Mouse (Mus musculus) embryonic facial prominence, embryonic 13.5 days (tissue): ENCODE measurements around the gene Cox15. TPM values are rescaled to one million over a fixed set of nuclear protein-coding genes. Genes with fewer than 3 reads are reported as not detected.

Source experiments
- ATAC-seq: fragments of 200-750 bp; cut with Nextera tagmentation; 2 replicates; pipeline ENCODE4 v1.8.0; 2017; ENCODE audit warnings: low read depth; ENCODE audit not compliant: insufficient number of reproducible peaks, insufficient read depth, low FRiP score, low TSS enrichment
- H3K27ac ChIP-seq: fragments of 300-500 bp; sonication (generic); 2 replicates; pipeline ENCODE4 v1.5.1; 2015; ENCODE audit warnings: moderate library complexity, mild to moderate bottlenecking, inconsistent platforms
- H3K27me3 ChIP-seq: fragments of 300-500 bp; sonication (generic); 2 replicates; pipeline ENCODE4 v1.6.1; 2015; ENCODE audit warnings: mild to moderate bottlenecking, inconsistent platforms
- H3K36me3 ChIP-seq: fragments of 300-500 bp; sonication (generic); 2 replicates; pipeline ENCODE4 v1.6.1; 2015; ENCODE audit warnings: mild to moderate bottlenecking, inconsistent platforms
- H3K4me1 ChIP-seq: fragments of 300-500 bp; sonication (generic); 2 replicates; pipeline ENCODE4 v1.6.1; 2015; ENCODE audit warnings: inconsistent platforms
- H3K4me2 ChIP-seq: fragments of 300-500 bp; sonication (generic); 2 replicates; pipeline ENCODE4 v1.6.1; 2015; ENCODE audit warnings: moderate library complexity, mild to moderate bottlenecking, inconsistent platforms
- H3K4me3 ChIP-seq: fragments of 300-500 bp; sonication (generic); 2 replicates; pipeline ENCODE4 v1.5.1; 2015; ENCODE audit warnings: mild to moderate bottlenecking, inconsistent platforms
- H3K9ac ChIP-seq: fragments of 300-500 bp; sonication (generic); 2 replicates; pipeline ENCODE4 v1.6.1; 2015; ENCODE audit warnings: mild to moderate bottlenecking, inconsistent platforms
- H3K9me3 ChIP-seq: fragments of 300-500 bp; sonication (generic); 2 replicates; pipeline ENCODE4 v1.6.1; 2016; ENCODE audit warnings: inconsistent platforms
- WGBS: fragments of 180-500 bp; shearing (Covaris S2); methylation state at CpG from one replicate; pipeline ENCODE4 v1.1.7; 2015; ENCODE audit warnings: mixed read lengths; 5-methylcytosine and 5-hydroxymethylcytosine counted together
- polyA plus RNA-seq: library from polyadenylated mRNA; unstranded; fragments of >200 nt; fragmentation: Nextera tagmentation; extraction: Ambion mirVana; gene quantifications from 2 replicates; pipeline ENCODE4 v1.2.1, GENCODE M21; 2015

Gene Cox15
- polyA plus RNA-seq, 1 experiment from 2014 or later, result 12.5 TPM

DNA sequence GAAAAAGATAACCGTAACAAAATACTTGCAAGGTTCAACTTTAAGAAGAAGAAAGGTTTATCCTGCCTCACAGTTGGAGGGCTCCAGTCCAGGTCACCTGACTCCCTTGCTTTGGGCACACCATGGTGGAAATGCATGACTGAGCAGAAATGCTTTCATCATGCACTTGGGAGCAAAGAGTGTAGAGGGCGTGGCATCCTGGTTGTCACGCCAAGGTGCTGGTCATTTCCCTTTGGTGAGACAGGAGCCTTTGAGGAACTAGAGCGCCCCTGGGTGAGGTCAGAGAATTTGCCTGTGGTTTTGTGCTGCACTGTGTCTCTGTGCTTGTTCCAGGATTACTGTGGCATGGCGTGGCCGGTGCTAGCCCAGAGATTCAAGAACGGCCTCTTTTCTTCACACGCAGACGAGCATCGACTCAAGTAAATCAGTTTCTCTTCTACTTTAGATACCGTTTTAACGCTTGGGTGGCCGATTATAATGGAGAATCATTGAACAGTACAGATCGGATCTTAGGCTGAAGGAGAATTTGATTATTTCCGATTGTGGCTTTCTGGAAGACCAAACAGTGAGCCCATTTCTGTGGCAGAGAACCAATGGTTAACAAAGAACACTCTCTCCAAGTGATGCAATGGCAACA is 26.2 kb downstream of the Cox15 start:
- no peak for ATAC-seq
- Histone ChIP-seq H3K4me2 (no peak overlapping the region), H3K9ac (no peak overlapping the region), H3K4me3 (no peak overlapping the region), H3K27me3 (no peaks in the 10 kb centered on the region), H3K4me1 (peaks cover 4% of the 10 kb centered on the region; the same call in 1 of the 2 replicates), H3K36me3 (peaks cover 77% of the 10 kb centered on the region), H3K9me3 (no peaks in the 10 kb centered on the region), H3K27ac (no peak overlapping the region)
- WGBS, result 94% methylated on average over 15 of the region's 15 CpGs

DNA sequence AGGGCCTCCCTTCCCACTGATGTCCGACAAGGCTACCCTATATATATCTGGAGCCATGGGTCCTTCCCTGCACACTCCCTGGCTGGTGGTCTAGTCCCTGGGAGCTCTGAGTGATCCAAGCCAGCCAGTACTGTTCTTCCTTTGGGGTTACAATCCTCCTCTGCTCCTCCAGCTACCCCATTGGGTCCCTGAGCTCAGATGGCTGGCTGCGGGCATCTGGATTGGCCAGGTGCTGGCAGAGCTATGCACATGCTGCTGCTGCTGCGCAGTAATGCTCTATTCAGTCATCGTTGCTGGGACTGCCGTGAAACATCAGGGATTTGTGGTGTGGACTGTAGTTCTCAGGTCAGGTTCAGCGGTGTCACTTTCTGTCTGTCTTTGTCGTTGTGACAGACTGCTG is 28.0 kb downstream of the Cox15 start:
- no peak overlapping the region for H3K27ac ChIP-seq
- WGBS, result 90% methylated on average over 7 of the region's 7 CpGs
- H3K9ac ChIP-seq, result no peak overlapping the region
- H3K27me3 ChIP-seq, result no peaks in the 10 kb centered on the region
- peaks cover 3% of the 10 kb centered on the region; the same call in 1 of the 2 replicates for H3K4me1 ChIP-seq
- H3K4me3 ChIP-seq, result no peak overlapping the region
- ATAC-seq, result no peak
- H3K36me3 ChIP-seq, result peaks cover 86% of the 10 kb centered on the region
- H3K4me2 ChIP-seq, result no peak overlapping the region
- H3K9me3 ChIP-seq, result no peaks in the 10 kb centered on the region

DNA sequence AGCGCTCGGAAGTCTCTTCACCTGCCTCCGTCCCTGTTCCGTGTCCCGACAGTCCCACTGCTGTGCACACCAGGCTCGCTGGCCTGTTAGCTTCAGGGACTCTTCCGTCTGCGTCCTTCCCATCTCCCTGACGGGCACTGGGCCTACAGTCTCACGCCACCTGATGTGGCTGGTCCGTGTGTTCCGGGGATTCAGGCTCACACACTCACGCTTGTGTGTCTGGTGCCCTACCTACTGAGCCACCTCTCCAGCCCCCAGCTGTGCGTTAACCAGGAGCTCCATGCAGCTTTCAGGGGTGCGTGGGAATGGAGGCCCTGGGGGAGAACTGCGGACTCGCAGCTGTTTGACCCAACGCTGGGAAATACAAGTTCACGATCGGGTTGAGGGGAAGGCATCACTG is 28.6 kb downstream of the Cox15 start:
- Histone ChIP-seq H3K9ac (no peak overlapping the region), H3K27ac (no peak overlapping the region), H3K36me3 (peaks cover 87% of the 10 kb centered on the region), H3K4me1 (no peaks in the 10 kb centered on the region), H3K27me3 (no peaks in the 10 kb centered on the region), H3K4me3 (no peak overlapping the region), H3K9me3 (no peaks in the 10 kb centered on the region), H3K4me2 (no peak overlapping the region)
- ATAC-seq, result no peak
- WGBS, result 93% methylated on average over 20 of the region's 20 CpGs

DNA sequence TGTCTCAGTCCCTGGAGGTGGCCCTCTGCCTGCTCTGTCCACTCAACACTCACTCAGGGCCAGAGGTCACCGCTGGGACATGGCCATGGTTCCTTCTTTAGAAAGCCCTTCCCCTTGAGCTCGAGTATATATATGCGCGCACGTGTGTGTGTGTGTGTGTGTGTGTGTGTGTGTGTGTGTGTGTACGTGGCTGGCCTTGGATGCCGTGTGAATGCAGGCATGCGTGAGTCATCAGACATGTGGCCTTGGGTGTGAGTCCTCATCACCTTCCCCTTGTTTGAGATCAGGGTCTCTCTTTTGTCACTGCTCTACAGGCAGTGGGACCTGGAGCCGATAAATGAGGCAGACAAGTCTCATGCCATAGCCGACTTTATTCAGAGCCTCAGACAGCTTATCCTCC is 29.3 kb downstream of the Cox15 start:
- Histone ChIP-seq H3K27me3 (no peaks in the 10 kb centered on the region), H3K36me3 (peaks cover 88% of the 10 kb centered on the region)
- 84% methylated on average over 10 of the region's 10 CpGs for WGBS

DNA sequence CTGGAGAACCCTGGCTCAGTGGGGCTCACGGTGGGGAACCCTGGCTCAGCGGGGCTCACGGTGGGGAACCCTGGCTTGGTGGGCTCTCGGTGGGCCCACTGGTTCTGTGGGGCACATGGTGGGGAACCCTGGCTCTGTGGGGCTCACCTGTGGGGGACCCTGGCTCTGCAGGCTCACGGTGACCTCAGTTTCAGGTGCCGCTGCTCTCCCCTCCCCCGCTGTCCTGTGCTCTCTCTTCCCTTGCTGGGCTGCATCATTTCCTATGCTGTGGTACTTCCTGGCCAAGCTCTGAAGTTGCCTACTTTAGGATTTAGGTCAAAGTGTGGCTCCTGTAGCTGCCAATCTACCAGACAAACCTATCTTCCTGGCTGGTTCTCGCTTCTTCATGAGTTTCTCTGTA is 29.9 kb downstream of the Cox15 start:
- no peak for ATAC-seq

More for the DNA sequence above, 29.3 kb downstream of the Cox15 start:
- Histone ChIP-seq H3K9me3 (no peaks in the 10 kb centered on the region), H3K4me1 (no peaks in the 10 kb centered on the region), H3K4me3 (no peak overlapping the region), H3K4me2 (no peak overlapping the region), H3K27ac (no peak overlapping the region), H3K9ac (no peak overlapping the region)
- ATAC-seq, result no peak

DNA sequence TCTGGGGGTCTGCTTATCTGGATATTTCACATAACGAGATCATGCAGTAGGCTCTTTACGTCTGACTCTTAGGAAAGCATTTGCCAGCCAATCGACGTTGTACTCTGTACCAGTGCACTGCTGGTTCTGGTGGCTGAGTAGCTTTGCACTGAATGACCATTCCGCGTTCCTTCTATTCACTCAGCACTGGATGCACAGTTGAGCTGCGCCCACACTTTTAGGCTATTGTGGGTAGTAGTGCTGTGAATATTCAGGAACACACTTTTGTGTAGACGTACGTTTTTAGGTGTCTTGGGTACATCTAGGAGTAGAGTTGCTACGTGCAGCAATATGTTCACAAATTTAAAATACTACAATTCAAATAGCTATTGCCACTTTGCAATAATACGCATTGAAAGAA is 32.7 kb downstream of the Cox15 start:
- H3K4me2 ChIP-seq, result no peak overlapping the region
- H3K36me3 ChIP-seq, result peaks cover 72% of the 10 kb centered on the region
- H3K9ac ChIP-seq, result no peak overlapping the region
- H3K4me1 ChIP-seq, result no peaks in the 10 kb centered on the region
- H3K4me3 ChIP-seq, result no peak overlapping the region
- ATAC-seq, result no peak
- WGBS, result 93% methylated on average over 11 of the region's 11 CpGs
- H3K9me3 ChIP-seq, result no peaks in the 10 kb centered on the region
- no peak overlapping the region for H3K27ac ChIP-seq
- H3K27me3 ChIP-seq, result no peaks in the 10 kb centered on the region

More for the DNA sequence above, 29.9 kb downstream of the Cox15 start:
- H3K9me3 ChIP-seq, result no peaks in the 10 kb centered on the region
- 73% methylated on average over 8 of the region's 8 CpGs for WGBS
- no peak overlapping the region for H3K4me2 ChIP-seq
- no peaks in the 10 kb centered on the region for H3K27me3 ChIP-seq
- H3K4me3 ChIP-seq, result no peak overlapping the region
- peaks cover 88% of the 10 kb centered on the region for H3K36me3 ChIP-seq
- H3K4me1 ChIP-seq, result no peaks in the 10 kb centered on the region
- no peak overlapping the region for H3K27ac ChIP-seq
- H3K9ac ChIP-seq, result no peak overlapping the region

DNA sequence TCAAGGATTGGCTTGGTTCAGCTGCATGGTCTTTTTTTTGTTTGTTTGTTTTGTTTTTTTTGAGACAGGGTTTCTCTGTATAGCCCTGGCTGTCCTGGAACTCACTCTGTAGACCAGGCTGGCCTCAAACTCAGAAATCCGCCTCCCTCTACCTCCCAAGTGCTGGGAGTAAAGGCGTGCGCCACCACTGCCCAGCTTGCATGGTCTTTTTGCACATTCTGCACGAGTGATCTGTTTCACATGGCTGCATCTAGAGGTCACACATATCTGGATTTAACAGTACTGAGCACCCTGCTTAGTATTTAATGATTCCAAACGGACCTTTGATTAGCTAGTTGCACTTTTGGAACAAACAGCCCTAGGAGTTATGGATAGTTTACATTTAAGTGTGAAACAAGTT is 40.8 kb downstream of the Cox15 start:
- H3K9me3 ChIP-seq, result no peaks in the 10 kb centered on the region
- H3K9ac ChIP-seq, result no peak overlapping the region
- no peak overlapping the region for H3K27ac ChIP-seq
- H3K4me3 ChIP-seq, result no peak overlapping the region
- 79% methylated on average over 5 of the region's 5 CpGs for WGBS
- peaks cover 34% of the 10 kb centered on the region for H3K36me3 ChIP-seq
- H3K4me1 ChIP-seq, result no peaks in the 10 kb centered on the region
- ATAC-seq, result no peak
- H3K27me3 ChIP-seq, result no peaks in the 10 kb centered on the region
- no peak overlapping the region for H3K4me2 ChIP-seq

DNA sequence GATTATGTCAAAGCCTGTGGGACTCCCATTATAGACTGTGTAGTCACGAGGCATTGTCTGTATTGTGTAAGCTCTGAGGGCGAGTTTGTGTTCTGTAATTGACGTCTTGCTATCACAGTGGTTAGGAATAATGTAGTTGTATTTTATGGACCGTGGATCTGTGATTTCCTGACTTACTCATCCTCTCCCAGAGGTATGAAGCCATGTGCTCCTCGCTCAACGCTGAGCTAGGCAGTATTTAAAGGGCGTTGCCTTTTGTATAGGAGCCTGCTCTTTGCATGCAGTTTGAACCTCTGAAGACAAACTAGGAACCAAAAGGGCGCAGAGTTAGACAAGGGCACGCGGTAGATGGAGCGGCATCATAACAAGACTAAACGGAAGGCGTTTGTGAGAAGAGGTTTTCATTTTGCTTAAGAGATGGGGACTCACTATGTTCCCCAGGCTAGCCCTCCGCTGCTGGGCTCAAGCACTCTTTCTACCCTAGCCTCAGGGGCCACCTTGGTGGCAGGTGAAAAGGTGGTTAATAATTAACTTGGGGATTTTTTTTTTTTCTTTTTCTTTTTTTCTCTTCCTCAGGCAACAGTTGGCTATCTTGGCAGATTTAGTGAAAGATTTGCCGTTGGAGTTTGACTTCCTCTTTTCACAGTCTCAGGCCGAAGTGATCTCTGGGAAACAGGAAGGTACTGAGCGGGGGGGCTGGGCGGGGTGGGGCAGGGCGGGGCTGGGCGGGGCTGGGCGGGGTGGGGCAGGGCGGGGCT is 41.5 kb downstream of the Cox15 start:
- H3K9ac ChIP-seq, result no peak overlapping the region
- H3K36me3 ChIP-seq, result peaks cover 38% of the 10 kb centered on the region
- ATAC-seq, result no peak
- no peaks in the 10 kb centered on the region for H3K27me3 ChIP-seq
- no peaks in the 10 kb centered on the region for H3K9me3 ChIP-seq
- no peak overlapping the region for H3K4me2 ChIP-seq
- H3K4me3 ChIP-seq, result no peak overlapping the region
- WGBS, result 64% methylated on average over 22 of the region's 22 CpGs
- no peaks in the 10 kb centered on the region for H3K4me1 ChIP-seq
- no peak overlapping the region for H3K27ac ChIP-seq

DNA sequence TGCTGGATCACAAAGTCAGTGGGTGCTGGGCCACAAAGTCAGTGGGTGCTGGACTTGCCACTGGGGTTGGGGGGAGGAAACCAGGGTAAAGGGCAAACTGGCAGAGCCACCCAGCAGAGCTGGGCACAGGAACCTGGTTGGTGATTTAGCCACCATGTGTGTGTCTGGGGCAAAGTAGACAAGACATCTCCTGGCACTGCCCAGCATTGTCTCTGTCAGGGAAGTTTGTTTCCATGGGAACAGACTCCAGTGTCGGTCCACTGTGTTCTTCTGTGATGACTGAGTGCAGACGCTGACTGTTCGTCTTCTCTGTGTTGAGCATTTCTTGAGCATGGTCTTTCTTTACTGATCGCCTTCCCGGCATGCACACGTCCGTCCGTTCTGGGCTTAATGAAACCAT is 43.5 kb downstream of the Cox15 start:
- H3K4me1 ChIP-seq, result no peaks in the 10 kb centered on the region
- no peak overlapping the region for H3K27ac ChIP-seq
- H3K9ac ChIP-seq, result no peak overlapping the region
- H3K4me2 ChIP-seq, result no peak overlapping the region
- H3K9me3 ChIP-seq, result no peaks in the 10 kb centered on the region
- WGBS, result 80% methylated on average over 8 of the region's 8 CpGs
- no peak for ATAC-seq
- H3K27me3 ChIP-seq, result no peaks in the 10 kb centered on the region
- H3K36me3 ChIP-seq, result peaks cover 54% of the 10 kb centered on the region
- H3K4me3 ChIP-seq, result no peak overlapping the region

DNA sequence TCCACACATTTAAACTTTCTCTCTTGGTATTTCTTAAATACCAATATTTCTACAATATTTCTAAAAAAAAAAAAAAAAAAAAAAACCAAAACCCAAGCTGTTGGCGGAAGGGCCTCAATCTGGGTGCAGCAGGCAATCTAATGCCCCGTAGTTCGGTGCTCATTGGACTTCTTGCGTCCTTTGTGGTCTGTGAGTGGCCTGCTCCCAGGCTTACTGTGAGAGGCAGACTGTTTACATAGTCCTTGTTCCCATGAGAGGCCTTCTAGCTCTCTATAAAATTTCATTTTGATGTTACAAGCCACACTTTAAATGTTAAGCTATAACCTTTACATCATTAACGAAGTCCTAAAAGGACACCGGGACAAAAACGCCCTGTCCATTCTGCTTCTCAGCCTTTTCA is 44.6 kb downstream of the Cox15 start:
- no peak overlapping the region for H3K4me2 ChIP-seq
- no peak for ATAC-seq
- H3K27ac ChIP-seq, result no peak overlapping the region
- no peak overlapping the region for H3K9ac ChIP-seq
- H3K36me3 ChIP-seq, result peaks cover 59% of the 10 kb centered on the region
- H3K4me3 ChIP-seq, result no peak overlapping the region
- no peaks in the 10 kb centered on the region for H3K27me3 ChIP-seq
- H3K9me3 ChIP-seq, result no peaks in the 10 kb centered on the region
- 95% methylated on average over 7 of the region's 7 CpGs for WGBS
- H3K4me1 ChIP-seq, result no peaks in the 10 kb centered on the region

DNA sequence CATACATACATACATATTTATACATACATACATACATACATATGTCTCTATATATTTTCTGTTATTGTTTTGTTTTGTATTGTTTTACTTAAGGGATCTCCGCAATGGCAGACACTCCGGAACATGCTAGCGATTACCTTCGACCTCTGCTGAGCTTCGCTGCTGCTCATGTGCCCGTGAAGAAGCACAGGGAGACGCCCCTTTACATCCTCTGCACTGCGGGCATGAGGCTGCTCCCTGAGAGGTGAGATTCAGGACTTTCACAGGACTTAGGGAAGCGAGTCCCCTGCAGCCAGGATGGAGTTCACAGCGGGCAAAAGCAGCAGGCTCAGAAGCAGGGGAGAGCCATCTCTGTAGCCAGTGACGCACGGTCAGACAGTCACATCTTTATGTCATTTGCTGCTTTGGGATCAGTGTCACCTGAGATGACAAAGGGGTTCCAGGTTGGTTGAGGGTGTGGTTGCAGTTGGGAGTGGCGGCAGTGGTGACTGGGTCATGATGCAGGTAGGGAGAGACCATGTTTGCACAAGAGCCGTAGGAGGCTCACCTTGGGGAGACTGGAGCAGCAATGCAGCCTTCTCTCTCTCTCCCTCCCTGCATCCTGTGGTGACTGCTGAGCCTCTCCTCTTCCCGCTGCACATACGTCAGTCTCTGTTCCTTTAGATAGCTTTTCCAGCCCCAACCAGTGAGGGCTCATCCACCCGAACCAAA is 47.9 kb downstream of the Cox15 start:
- WGBS, result 87% methylated on average over 17 of the region's 17 CpGs
- ATAC-seq, result no peak

DNA sequence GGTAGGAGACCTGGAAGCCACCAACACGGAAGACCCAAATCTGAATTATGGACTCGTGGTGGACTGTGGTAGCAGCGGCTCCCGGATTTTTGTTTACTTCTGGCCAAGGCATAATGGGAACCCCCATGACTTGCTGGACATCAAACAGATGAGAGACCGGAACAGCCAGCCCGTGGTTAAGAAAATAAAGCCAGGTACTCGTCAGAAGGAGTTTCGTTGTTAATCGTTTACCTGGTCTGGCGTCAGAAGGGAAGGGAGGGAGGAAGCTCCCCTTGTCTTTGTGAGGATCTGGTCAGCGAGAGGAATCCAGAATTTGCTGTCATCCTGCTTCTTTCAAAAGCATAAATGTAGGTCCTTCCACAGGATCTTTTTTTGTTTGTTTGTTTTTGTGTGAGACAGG is 48.6 kb downstream of the Cox15 start:
- H3K36me3 ChIP-seq, result peaks cover 77% of the 10 kb centered on the region
- no peak overlapping the region for H3K4me3 ChIP-seq
- no peaks in the 10 kb centered on the region for H3K4me1 ChIP-seq
- no peak overlapping the region for H3K4me2 ChIP-seq
- H3K27ac ChIP-seq, result no peak overlapping the region
- H3K9me3 ChIP-seq, result no peaks in the 10 kb centered on the region
- H3K9ac ChIP-seq, result no peak overlapping the region
- H3K27me3 ChIP-seq, result no peaks in the 10 kb centered on the region
- no peak for ATAC-seq
- 86% methylated on average over 11 of the region's 11 CpGs for WGBS

More for the DNA sequence above, 47.9 kb downstream of the Cox15 start:
- H3K9me3 ChIP-seq, result no peaks in the 10 kb centered on the region
- H3K36me3 ChIP-seq, result peaks cover 74% of the 10 kb centered on the region
- no peak overlapping the region for H3K4me3 ChIP-seq
- no peak overlapping the region for H3K27ac ChIP-seq
- no peak overlapping the region for H3K4me2 ChIP-seq
- no peak overlapping the region for H3K9ac ChIP-seq
- no peaks in the 10 kb centered on the region for H3K27me3 ChIP-seq
- no peaks in the 10 kb centered on the region for H3K4me1 ChIP-seq
